Mouse (Mus musculus) kidney, embryonic 15.5 days (tissue): ENCODE data around the gene Sdsl. TPM values are rescaled to one million over a fixed set of nuclear protein-coding genes. Genes with fewer than 3 reads are reported as not detected.

Experiments
- ATAC-seq: fragments of 200-750 bp; cut with Nextera tagmentation; replicated peaks from 2 replicates; pipeline ENCODE4 v1.8.0; 2017; ENCODE audit warnings: moderate TSS enrichment; ENCODE audit not compliant: low FRiP score
- H3K27ac ChIP-seq: fragments of 300-500 bp; sonication (generic); 2 replicates; pipeline ENCODE4 v1.5.1; 2015; ENCODE audit warnings: mild to moderate bottlenecking, inconsistent platforms
- H3K27me3 ChIP-seq: fragments of 300-500 bp; sonication (generic); 2 replicates; pipeline ENCODE4 v1.6.1; 2015; ENCODE audit warnings: inconsistent platforms
- H3K36me3 ChIP-seq: fragments of 300-500 bp; sonication (generic); 2 replicates; pipeline ENCODE4 v1.6.1; 2015; ENCODE audit warnings: inconsistent platforms
- H3K4me1 ChIP-seq: fragments of 300-500 bp; sonication (generic); 2 replicates; pipeline ENCODE4 v1.6.1; 2015; ENCODE audit warnings: inconsistent platforms
- H3K4me2 ChIP-seq: fragments of 300-500 bp; sonication (generic); 2 replicates; pipeline ENCODE4 v1.6.1; 2015; ENCODE audit warnings: moderate library complexity, mild to moderate bottlenecking, inconsistent platforms
- H3K4me3 ChIP-seq: fragments of 300-500 bp; sonication (generic); replicated peaks from 2 replicates; pipeline ENCODE4 v1.5.1; 2015; ENCODE audit warnings: mild to moderate bottlenecking, inconsistent platforms
- H3K9ac ChIP-seq: fragments of 300-500 bp; sonication (generic); 2 replicates; pipeline ENCODE4 v1.6.1; 2015; ENCODE audit warnings: mild to moderate bottlenecking, inconsistent platforms
- H3K9me3 ChIP-seq: fragments of 300-500 bp; sonication (generic); replicated peaks from 2 replicates; pipeline ENCODE4 v1.6.1; 2016; ENCODE audit warnings: inconsistent platforms
- WGBS: fragments of 180-500 bp; shearing (Covaris S2); methylation state at CpG from one replicate; pipeline ENCODE4 v1.1.7; 2015; ENCODE audit warnings: mixed read lengths; 5-methylcytosine and 5-hydroxymethylcytosine counted together
- polyA plus RNA-seq: library from polyadenylated mRNA; unstranded; fragments of >200 nt; fragmentation: Nextera tagmentation; extraction: Ambion mirVana; gene quantifications from 2 replicates; pipeline ENCODE4 v1.2.1, GENCODE M21; 2015

The Sdsl gene
- polyA plus RNA-seq: 11.2 and 14.4 TPM in 2 replicates

DNA sequence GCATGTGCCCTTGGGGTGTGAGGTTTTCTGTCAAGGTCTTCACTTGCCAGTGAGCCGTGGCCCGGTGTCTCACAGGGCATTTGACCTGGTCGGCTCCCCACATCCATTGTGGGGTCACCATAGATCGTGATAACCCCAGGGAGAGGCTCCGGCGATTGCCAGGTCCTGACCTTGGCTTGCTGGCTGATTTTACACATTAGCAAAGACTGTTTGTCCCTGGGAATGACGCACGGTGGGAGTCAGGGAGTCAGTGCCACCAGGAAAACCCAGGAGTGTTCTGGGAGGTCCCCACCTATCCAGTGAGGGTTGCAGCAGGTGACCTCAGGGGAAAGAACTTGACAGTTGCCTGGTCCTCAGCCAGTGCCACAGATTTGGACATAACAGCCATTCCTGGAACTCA, at the start of gene Sdsl:
Gene Sdsl, minus strand, starts transcription at position 41 of the 400 bp plus-strand sequence.
- peaks cover 9% of the 10 kb centered on the region for H3K27me3 ChIP-seq
- 73% methylated on average over 8 of the region's 8 CpGs for WGBS
- no peak for ATAC-seq
- H3K27ac ChIP-seq: no peak within 1 kb of the TSS
- no peak within 1 kb of the TSS for H3K4me3 ChIP-seq
- no peaks in the 10 kb centered on the region for H3K9me3 ChIP-seq
- no peak within 1 kb of the TSS for H3K9ac ChIP-seq
- H3K36me3 ChIP-seq: no peaks in the 10 kb centered on the region
- H3K4me2 ChIP-seq: no peak within 1 kb of the TSS
- H3K4me1 ChIP-seq: peaks cover 6% of the 10 kb centered on the region

DNA sequence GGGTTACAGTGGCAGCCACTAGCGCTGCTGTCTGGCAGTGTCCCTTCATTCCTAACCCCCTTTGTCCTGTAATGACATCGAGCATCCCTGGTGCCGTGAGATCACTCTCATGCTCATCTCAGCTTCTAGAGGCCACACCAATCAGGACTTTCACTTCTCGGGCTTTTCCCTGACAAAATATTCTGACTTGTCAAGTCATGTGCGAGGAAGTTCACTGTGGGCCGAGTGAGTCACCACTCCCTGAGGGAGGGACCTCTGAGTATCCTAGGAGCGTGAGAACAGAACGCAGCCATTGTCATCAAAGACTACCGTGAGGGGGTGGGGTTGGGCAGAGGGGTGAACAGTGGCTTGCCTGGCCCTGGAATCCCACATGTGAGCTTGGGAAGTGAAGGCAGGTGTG, 44.9 kb upstream of the Sdsl start:
- Histone ChIP-seq H3K27me3 (no peaks in the 10 kb centered on the region), H3K4me3 (no peak overlapping the region), H3K9ac (no peak overlapping the region), H3K4me2 (no peak overlapping the region), H3K9me3 (no peaks in the 10 kb centered on the region), H3K4me1 (peaks cover 50% of the 10 kb centered on the region), H3K36me3 (peaks cover 24% of the 10 kb centered on the region), H3K27ac (0 out of 2 replicates have a peak overlapping the region, but pooled peaks have one; percentile 9)
- no peak for ATAC-seq
- whole genome bisulfite sequencing: 56% methylated on average over 9 of the region's 9 CpGs

DNA sequence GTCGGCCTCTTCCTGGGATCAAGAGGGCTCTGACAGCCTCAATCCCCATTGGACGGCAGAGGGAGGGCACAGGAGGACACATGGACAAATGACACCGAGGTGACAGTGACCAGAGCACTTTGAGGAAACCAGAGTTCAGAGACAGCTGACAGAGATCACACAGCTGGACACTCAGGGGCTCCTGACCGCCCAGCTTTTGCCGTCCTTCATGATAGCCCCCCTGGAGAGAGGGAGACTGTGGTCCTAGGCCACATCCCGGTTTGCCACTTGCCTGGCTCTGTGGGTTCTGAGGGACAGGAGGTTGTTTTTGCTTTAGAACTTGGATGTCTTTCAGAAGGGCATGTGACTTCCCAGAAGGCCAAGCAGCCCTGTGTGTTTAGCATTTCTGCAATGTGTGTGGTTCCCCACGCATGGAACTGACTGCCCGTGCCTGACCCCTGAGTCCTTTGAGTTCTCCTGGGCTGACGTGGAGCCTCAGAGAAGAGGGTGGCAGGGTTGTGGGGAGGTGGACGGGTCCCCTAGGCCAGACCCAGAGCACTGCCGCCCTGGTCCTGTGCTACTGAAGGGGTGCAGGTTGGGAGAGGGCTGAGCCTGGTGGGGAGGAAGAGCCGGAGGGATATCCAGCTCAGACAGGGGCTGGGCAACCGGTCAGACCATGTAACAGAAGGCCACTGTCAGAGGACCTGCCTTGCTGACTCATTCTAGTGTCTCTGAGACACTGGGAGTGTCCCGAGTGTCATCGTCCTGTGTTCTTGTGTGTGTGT, 43.8 kb upstream of the Sdsl start:
- Histone ChIP-seq H3K9ac (no peak overlapping the region), H3K9me3 (no peaks in the 10 kb centered on the region), H3K4me3 (no peak overlapping the region), H3K4me1 (peaks cover 62% of the 10 kb centered on the region), H3K4me2 (no peak overlapping the region), H3K27ac (peak overlapping the region; percentile 67; the same call in 1 of the 2 replicates), H3K27me3 (no peaks in the 10 kb centered on the region), H3K36me3 (peaks cover 14% of the 10 kb centered on the region)
- WGBS: 52% methylated on average over 15 of the region's 15 CpGs
- no peak for ATAC-seq

- no peak overlapping the region for H3K4me2 ChIP-seq
- peaks cover 8% of the 10 kb centered on the region for H3K36me3 ChIP-seq
- H3K4me3 ChIP-seq: no peak overlapping the region
- no peak for ATAC-seq
- H3K27me3 ChIP-seq: no peaks in the 10 kb centered on the region
- peak overlapping the region; percentile 85 for H3K27ac ChIP-seq
- WGBS: 79% methylated on average over 7 of the region's 7 CpGs
- no peaks in the 10 kb centered on the region for H3K9me3 ChIP-seq
- H3K9ac ChIP-seq: no peak overlapping the region
- peaks cover 70% of the 10 kb centered on the region for H3K4me1 ChIP-seq
These were observed 42.8 kb upstream of the Sdsl start for GRCm38 (mm10) chr5:120515451-120515850.

DNA sequence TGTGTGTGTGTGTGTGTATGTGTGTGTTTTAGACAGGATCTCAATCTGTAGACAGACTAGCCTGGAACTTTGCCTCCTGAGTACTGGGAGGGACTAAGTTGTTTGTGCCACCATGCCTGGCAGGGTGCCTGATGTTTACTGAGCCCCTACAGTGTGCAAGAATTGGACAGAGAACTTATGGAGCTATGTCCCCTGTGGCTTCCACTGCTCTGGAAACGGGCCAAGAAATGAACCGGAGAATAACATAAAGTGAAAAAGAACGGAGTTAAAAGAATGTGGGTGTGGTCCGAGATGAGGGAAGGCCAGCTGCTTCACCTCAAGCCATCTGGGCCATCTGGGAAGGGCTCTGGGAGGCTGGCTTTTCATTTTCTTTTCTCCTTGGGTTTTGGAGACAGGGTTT, 42.1 kb upstream of the Sdsl start:
- Histone ChIP-seq H3K4me1 (peaks cover 71% of the 10 kb centered on the region), H3K9me3 (no peaks in the 10 kb centered on the region), H3K27ac (peak overlapping the region; percentile 85), H3K36me3 (peaks cover 2% of the 10 kb centered on the region; the same call in 1 of the 2 replicates), H3K9ac (no peak overlapping the region), H3K27me3 (no peaks in the 10 kb centered on the region), H3K4me2 (no peak overlapping the region), H3K4me3 (no peak overlapping the region)
- 12% methylated on average over 4 of the region's 4 CpGs for WGBS
- ATAC-seq: 0 out of 2 replicates have a peak, but pooled peaks have one; percentile 7

DNA sequence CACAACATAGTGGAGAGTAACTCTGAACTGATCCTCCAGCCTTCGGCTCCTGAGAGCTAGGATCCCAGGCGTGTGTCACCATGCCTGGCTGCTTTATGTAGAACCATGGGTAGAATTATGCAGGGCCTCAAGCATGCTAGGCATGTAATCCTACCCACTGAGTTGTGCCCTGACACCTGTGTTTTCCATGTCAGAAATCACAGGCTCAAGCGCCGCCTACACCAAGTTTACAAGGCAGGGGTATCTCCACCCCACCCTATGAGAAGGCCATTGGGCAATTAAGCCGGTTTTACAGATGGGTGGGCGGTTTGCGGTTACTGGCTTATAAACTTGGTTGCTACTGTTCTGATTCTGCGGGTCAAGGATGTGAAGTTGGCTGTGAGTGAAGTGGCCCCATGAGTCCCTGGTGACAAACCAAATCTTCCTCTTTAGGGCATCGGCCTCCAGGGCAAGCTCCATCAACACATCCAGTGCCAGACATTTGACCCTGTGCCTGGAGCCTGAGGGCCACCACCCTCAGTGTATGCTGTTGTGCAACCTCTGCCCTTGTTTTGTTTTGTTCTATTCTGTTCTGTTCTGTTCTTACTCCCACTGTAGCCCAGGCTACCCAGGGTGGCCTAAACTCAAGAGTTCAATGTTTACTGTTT, 41.5 kb upstream of the Sdsl start:
- Histone ChIP-seq H3K4me3 (no peak overlapping the region), H3K4me1 (peaks cover 71% of the 10 kb centered on the region), H3K27me3 (no peaks in the 10 kb centered on the region), H3K27ac (peak overlapping the region; percentile 85), H3K9ac (no peak overlapping the region), H3K9me3 (no peaks in the 10 kb centered on the region), H3K4me2 (no peak overlapping the region), H3K36me3 (no peaks in the 10 kb centered on the region)
- ATAC-seq: no peak
- 58% methylated on average over 9 of the region's 9 CpGs for WGBS

DNA sequence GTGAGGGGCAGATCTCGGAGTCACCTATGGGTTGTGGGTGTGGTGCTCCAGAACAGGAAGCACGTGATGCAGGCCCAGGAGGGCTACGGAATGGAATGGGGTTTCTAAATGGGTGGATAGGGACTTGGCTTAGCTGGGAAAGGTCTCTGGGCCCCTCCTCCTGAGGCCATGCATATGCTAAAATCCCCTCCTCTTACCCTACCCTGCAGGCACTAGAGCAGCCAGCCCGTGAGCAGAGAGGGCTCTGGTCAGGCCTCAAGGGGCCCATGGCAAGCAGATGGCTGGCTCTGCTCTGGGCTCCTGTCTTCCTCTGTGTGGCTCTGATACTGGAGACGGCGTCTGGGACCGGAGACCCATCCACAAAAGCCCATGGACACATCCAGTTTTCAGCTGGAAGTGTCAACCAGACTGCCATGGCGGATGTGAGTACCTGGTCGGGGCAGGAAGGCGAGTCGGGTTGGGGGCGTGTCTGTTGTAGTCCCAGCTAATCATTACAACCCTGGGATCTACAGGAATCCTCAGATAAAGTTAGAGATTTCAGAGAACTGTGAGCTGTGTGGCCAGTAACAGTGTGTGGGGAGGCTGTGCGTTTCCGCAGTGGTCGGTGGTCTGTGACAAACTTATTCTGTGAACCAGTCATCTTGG, 40.4 kb upstream of the Sdsl start:
- peak overlapping the region; percentile 85 for H3K27ac ChIP-seq
- peak overlapping the region; percentile 44 for H3K4me2 ChIP-seq
- H3K9me3 ChIP-seq: no peaks in the 10 kb centered on the region
- H3K9ac ChIP-seq: no peak overlapping the region
- 42% methylated on average over 15 of the region's 15 CpGs for WGBS
- H3K4me1 ChIP-seq: peaks cover 71% of the 10 kb centered on the region
- 0 out of 2 replicates have a peak, but pooled peaks have one; percentile 17 for ATAC-seq
- H3K4me3 ChIP-seq: peak overlapping the region; percentile 15
- H3K36me3 ChIP-seq: no peaks in the 10 kb centered on the region
- no peaks in the 10 kb centered on the region for H3K27me3 ChIP-seq

DNA sequence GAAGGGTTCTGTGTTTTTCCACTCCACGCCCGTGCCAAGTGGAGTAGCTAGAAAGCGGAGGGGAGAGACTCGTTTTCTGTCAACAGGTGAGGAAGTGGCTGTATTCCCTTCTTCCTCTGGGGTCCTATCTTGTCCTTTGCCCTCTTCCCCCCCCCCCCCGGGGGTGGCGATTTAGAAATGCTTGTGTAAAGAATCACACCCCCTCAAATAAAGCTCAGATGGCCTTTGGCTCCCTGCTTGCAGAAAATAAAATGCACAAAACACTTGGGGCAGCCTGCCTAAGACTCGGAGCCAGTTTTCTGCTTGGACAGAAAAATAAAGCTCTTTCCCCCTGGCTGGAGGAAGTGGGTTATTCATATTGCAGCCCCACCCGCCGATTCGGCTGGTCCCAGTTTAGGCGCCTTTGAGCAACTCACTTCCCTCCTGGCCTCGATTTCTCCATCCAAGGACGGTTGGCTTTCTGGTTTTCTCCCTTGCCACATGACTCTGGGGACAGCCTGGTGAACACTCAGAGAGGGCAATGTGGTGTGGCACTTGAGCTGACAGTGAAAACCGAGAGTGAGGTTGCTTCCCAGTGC, 39.1 kb upstream of the Sdsl start:
- peak overlapping the region; percentile 85 for H3K4me2 ChIP-seq
- H3K9me3 ChIP-seq: no peaks in the 10 kb centered on the region
- peak overlapping the region; percentile 64 for H3K4me3 ChIP-seq
- H3K27me3 ChIP-seq: no peaks in the 10 kb centered on the region
- H3K4me1 ChIP-seq: peaks cover 61% of the 10 kb centered on the region
- peak overlapping the region; percentile 55 for H3K9ac ChIP-seq
- peak overlapping the region; percentile 70; the same call in 1 of the 2 replicates for H3K27ac ChIP-seq
- no peak for ATAC-seq
- WGBS: 36% methylated on average over 13 of the region's 14 CpGs
- H3K36me3 ChIP-seq: no peaks in the 10 kb centered on the region

GRCm38 (mm10) chr5:120510982-120511642, 38.5 kb upstream of the Sdsl start, which contains the start of gene Slc8b1:
Gene Slc8b1 (plus strand): TSS chr5:120511168.
- Histone ChIP-seq H3K4me1 (peaks cover 59% of the 10 kb centered on the region), H3K27ac (peak within 1 kb of the TSS; percentile 70), H3K36me3 (no peaks in the 10 kb centered on the region), H3K9ac (peak within 1 kb of the TSS; percentile 55), H3K9me3 (no peaks in the 10 kb centered on the region), H3K4me3 (peak within 1 kb of the TSS; percentile 64), H3K4me2 (peak within 1 kb of the TSS; percentile 85), H3K27me3 (no peaks in the 10 kb centered on the region)
- under 1% methylated on average over 36 of the region's 36 CpGs for WGBS
- ATAC-seq: peak; percentile 84

- Histone ChIP-seq H3K27ac (no peak overlapping the region), H3K4me3 (no peak overlapping the region), H3K9ac (no peak overlapping the region), H3K36me3 (no peaks in the 10 kb centered on the region), H3K4me2 (no peak overlapping the region), H3K9me3 (no peaks in the 10 kb centered on the region), H3K27me3 (no peaks in the 10 kb centered on the region), H3K4me1 (peaks cover 37% of the 10 kb centered on the region)
- WGBS: 60% methylated on average over 4 of the region's 4 CpGs
- ATAC-seq: no peak
These were observed 34.7 kb upstream of the Sdsl start for GRCm38 (mm10) chr5:120507311-120507710.

GRCm38 (mm10) chr5:120506490-120506889, 33.9 kb upstream of the Sdsl start:
- no peak for ATAC-seq
- H3K27me3 ChIP-seq: no peaks in the 10 kb centered on the region
- no peak overlapping the region for H3K27ac ChIP-seq
- H3K4me3 ChIP-seq: no peak overlapping the region
- H3K9me3 ChIP-seq: no peaks in the 10 kb centered on the region
- H3K4me1 ChIP-seq: peaks cover 37% of the 10 kb centered on the region
- 57% methylated on average over 9 of the region's 9 CpGs for WGBS
- no peaks in the 10 kb centered on the region for H3K36me3 ChIP-seq
- no peak overlapping the region for H3K4me2 ChIP-seq
- no peak overlapping the region for H3K9ac ChIP-seq
